Mouse (Mus musculus): ENCODE results near the gene Gm49318.

GRCm38 (mm10) chr9:22024592-22024991, 46.5 kb downstream of the Gm49318 start:
- TF ChIP-seq GATA1 (IDR thresholded peaks at IDR 0.05; ENCODE audit: borderline replicate concordance, low read length) (no peak), FLI1 (IDR thresholded peaks at IDR 0.05; ENCODE audit: low read length) (no peak)

Measured in megakaryocyte, embryonic 14.5 days (primary cell).